Mouse (Mus musculus) cortical plate, adult 2 months (tissue): ENCODE measurements around the gene Ap5s1. TPM values are rescaled to one million over a fixed set of nuclear protein-coding genes. Genes with fewer than 3 reads are reported as not detected.

Experiments
- H3K27ac ChIP-seq: fragments of 200-500 bp; 2 replicates; pipeline ENCODE4 v1.5.1; 2012; ENCODE audit warnings: low read length, control low read depth, inconsistent platforms; ENCODE audit not compliant: insufficient read depth
- H3K4me1 ChIP-seq: fragments of 200-500 bp; 2 replicates; pipeline ENCODE4 v1.6.1; 2011; ENCODE audit warnings: low read length; ENCODE audit not compliant: control insufficient read depth, insufficient read depth
- H3K4me3 ChIP-seq: fragments of 200-500 bp; 2 replicates; pipeline ENCODE4 v1.5.1; 2011; ENCODE audit warnings: mild to moderate bottlenecking, low read length, control low read depth; ENCODE audit not compliant: insufficient read depth
- CTCF ChIP-seq: fragments of 200-500 bp; IDR thresholded peaks from 2 replicates; pipeline ENCODE4 v1.5.1; 2011; ENCODE audit warnings: mild to moderate bottlenecking, control low read depth, low read length; ENCODE audit not compliant: insufficient read depth; ENCODE audit errors: extremely low read depth
- POLR2A ChIP-seq: fragments of 200-500 bp; IDR thresholded peaks from 2 replicates; pipeline ENCODE4 v1.6.1; 2011; ENCODE audit warnings: mild to moderate bottlenecking, low read length, control low read depth; ENCODE audit not compliant: insufficient read depth; ENCODE audit errors: extremely low read depth
- polyA plus RNA-seq: library from polyadenylated mRNA; depleted of rRNA; stranded (reverse); fragments of >200 nt; gene quantifications from 2 replicates; pipeline ENCODE4 v1.2.3, GENCODE M21; 2012

The Ap5s1 gene
- polyA plus RNA-seq, 1 experiment = 46.0 TPM

GRCm38 (mm10) chr2:131201262-131201661 lies 5.6 kb upstream of the Ap5s1 start:
- H3K4me3 ChIP-seq = no peak overlapping the region
- no peaks in the 10 kb centered on the region for H3K4me1 ChIP-seq
- no peak overlapping the region for H3K27ac ChIP-seq
- no peak for TF ChIP-seq CTCF

- no peak overlapping the region for H3K27ac ChIP-seq
- no peaks in the 10 kb centered on the region for H3K4me1 ChIP-seq
- TF ChIP-seq POLR2A (no peak), CTCF (no peak)
- H3K4me3 ChIP-seq = no peak overlapping the region
Measured at GRCm38 (mm10) chr2:131203816-131204409, 3.0 kb upstream of the Ap5s1 start.

- H3K4me3 ChIP-seq = no peak overlapping the region
- no peaks in the 10 kb centered on the region for H3K4me1 ChIP-seq
- H3K27ac ChIP-seq = peak overlapping the region; percentile 46
- TF ChIP-seq POLR2A (no peak), CTCF (no peak)
Measured at GRCm38 (mm10) chr2:131204410-131204981, 2.4 kb upstream of the Ap5s1 start.

GRCm38 (mm10) chr2:131205521-131206182 lies 1.2 kb upstream of the Ap5s1 start:
- H3K4me3 ChIP-seq = no peak overlapping the region
- no peak overlapping the region for H3K27ac ChIP-seq
- TF ChIP-seq CTCF = no peak
- TF ChIP-seq POLR2A = no peak
- no peaks in the 10 kb centered on the region; the same call in 1 of the 2 replicates for H3K4me1 ChIP-seq

GRCm38 (mm10) chr2:131208356-131208755 lies 1.5 kb downstream of the Ap5s1 start:
- Histone ChIP-seq H3K4me1 (peaks cover 5% of the 10 kb centered on the region), H3K27ac (no peak overlapping the region), H3K4me3 (no peak overlapping the region)
- TF ChIP-seq CTCF = no peak
- TF ChIP-seq POLR2A = no peak

- TF ChIP-seq CTCF (no peak), POLR2A (no peak)
- Histone ChIP-seq H3K27ac (peak overlapping the region; percentile 98; the same call in 1 of the 2 replicates), H3K4me3 (peak overlapping the region; percentile 86; the same call in 1 of the 2 replicates), H3K4me1 (peaks cover 5% of the 10 kb centered on the region)
Measured at GRCm38 (mm10) chr2:131209125-131209795, 2.4 kb downstream of the Ap5s1 start.

- peak overlapping the region; percentile 86 for H3K4me3 ChIP-seq
- TF ChIP-seq POLR2A = peak; percentile 95
- peak; percentile 58 for TF ChIP-seq CTCF
- H3K27ac ChIP-seq = peak overlapping the region; percentile 98
- peaks cover 5% of the 10 kb centered on the region for H3K4me1 ChIP-seq
Measured at GRCm38 (mm10) chr2:131209969-131210792, 3.3 kb downstream of the Ap5s1 start.

GRCm38 (mm10) chr2:131211026-131211615 lies 4.2 kb downstream of the Ap5s1 start:
- TF ChIP-seq CTCF (no peak), POLR2A (no peak)

More at GRCm38 (mm10) chr2:131211026-131211615, 4.2 kb downstream of the Ap5s1 start:
- Histone ChIP-seq H3K4me1 (peaks cover 5% of the 10 kb centered on the region), H3K27ac (peak overlapping the region; percentile 8; the same call in 1 of the 2 replicates), H3K4me3 (peak overlapping the region; percentile 86)
